Mouse (Mus musculus): ENCODE measurements around the gene Sdhb. TPM values are rescaled to one million over a fixed set of nuclear protein-coding genes. Genes with fewer than 3 reads are reported as not detected.

The Sdhb gene
- total RNA-seq, 2 experiments from 2014 or later, result 613 to 621 TPM

DNA sequence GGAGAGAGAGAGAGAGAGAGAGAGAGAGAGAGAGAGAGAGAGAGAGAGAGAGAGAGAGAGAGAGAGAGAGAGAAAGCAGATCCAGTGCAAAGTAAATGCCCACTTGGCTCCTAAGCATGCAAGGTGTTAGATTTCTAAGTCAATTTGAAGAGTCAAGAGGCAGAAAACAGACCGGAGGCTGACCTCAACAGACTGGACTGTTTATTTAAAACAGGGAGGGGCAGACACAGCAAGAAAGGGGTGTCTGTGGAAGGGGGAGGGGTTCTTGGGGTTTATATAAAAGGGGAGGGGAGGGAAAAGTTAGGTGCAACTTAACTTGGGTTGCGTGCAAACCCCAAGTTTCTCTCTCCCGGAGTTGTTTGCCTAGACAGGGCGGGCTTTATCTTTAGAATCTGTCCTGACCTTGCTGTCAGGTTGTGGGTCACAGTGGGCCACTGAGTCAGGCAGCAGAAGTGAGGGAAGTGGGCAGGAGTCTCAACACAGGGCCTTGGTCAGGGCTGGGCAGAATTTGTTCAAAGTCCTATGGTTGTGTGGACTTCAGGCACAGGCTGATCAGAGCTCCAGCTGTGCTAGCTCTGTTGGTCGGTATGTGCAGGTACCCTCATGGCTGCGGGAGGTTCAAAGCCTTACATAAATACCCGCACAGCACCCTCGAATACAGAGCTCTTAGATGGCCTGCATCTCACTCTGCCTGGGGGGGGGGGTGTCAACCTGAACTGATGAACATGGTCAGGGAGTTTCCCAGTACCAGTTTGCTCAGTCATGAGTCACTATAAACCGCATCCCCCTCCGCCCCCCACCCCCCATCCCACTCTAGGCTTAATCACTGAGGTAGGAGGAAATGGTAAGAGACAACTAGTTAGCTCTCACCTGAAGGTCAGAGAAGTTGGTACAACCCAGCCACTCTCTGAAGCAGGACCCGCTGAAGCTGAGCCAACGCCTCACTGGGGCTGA lies 13.2 kb upstream of the Sdhb start:
- DNase-seq, result no peak

DNA sequence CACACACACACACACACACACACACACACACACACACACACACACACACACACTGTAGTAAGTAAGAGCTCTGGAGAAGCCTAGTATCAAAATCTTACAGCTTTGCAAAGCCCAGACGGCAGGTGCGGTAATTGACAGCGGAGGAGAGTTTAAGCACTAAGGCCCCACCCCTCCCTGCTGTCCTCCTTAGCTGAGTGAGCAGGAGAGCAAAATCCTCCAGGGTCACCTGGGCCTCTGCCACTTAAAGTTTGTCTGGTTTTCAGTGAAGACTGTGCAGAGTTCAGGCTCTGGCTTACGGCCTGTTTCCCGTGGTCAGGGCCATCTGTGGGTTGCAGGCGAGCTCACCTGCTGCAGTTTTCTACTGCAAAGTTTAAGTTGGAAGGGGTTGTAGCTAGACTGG lies 12.5 kb upstream of the Sdhb start:
- no peak for DNase-seq

DNA sequence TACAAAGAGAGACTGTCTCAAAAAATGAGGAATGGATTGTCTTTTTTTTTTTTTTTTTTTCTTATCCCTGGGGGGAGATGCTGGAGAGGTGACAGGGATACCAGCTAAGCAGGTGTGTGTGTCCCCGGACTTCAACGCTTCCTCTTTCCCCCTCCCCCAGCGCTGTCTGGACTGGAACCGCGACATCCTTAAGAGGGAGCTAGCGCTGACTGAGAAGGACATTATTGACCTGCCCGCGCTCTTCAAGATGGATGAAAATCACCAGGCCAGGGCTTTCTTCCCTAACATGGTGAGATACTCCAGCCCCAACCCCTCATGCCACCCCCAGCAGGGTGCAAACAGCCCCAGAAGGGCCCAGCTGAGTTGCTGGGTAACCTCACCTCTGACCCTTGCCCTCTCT lies 12.0 kb upstream of the Sdhb start:
- no peak for DNase-seq

- no peak for DNase-seq
Observed at GRCm38 (mm10) chr4:140949616-140950015, 11.4 kb upstream of the Sdhb start.

- DNase-seq, result no peak
Observed at GRCm38 (mm10) chr4:140950574-140950973, 10.4 kb upstream of the Sdhb start.

DNA sequence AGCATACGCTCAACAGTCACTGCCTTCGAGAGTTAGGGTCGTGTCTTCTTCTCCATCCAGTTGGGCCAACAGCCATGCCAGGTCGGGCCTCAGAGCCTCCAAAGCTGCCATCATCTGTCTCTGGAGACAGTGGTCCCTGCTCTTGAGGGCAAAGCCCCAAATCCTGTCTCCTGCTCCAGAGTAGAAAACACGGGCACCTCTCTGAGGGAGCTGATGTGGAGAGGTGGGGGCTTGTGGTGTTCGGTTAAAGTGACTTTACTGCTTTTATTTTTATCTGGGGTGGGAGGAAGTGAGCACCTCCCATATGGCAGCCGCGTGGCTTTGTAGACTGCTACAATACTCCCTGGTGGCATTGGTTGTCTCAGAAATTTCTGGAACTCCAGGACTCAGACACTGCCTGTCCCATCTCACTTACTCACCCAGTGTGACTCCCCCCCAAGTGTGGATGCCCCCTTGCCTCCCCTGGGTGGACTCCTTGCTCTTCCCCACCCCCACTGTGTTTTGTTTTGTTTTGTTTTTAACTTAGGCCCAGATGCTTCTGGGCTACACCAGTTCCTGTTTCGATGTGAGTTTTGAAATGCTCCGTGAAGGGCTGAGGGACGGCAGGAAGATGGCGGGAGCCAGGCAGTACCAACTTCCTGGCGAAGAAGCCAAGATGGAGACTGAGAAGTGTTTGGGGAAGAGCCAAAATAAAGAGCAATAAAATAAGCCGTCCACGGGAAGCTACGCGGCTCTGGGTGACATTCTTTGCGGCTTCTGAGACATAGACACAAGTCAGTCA lies 9.0 kb upstream of the Sdhb start:
- DNase-seq, result no peak

- no peak for DNase-seq
Observed at GRCm38 (mm10) chr4:140957131-140957702, 3.8 kb upstream of the Sdhb start.

- DNase-seq, result peak; percentile 72
Observed at GRCm38 (mm10) chr4:140957725-140958124, 3.3 kb upstream of the Sdhb start.

DNA sequence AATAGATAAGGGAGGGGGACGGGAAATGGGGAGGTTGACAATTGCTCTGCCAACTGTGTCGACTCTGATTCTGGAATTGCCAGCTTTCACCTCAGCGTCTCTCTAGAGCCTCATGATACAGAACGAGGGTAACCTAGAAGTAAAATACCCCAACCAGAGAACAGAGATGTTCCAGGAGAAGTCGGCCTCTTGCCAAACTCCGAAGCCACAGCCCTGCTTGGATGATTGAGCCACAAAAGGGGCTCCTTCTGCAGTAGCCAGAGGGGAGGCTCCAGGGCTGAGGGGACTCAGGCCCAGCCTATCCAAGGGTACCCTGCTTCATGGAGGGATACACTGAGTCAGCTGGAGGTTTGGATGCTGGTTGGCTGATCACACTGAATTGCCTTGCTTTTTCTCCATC lies 2.7 kb upstream of the Sdhb start:
- no peak for DNase-seq

- DNase-seq, result peak; percentile 35
Observed at GRCm38 (mm10) chr4:140959128-140959679, 1.8 kb upstream of the Sdhb start.

DNA sequence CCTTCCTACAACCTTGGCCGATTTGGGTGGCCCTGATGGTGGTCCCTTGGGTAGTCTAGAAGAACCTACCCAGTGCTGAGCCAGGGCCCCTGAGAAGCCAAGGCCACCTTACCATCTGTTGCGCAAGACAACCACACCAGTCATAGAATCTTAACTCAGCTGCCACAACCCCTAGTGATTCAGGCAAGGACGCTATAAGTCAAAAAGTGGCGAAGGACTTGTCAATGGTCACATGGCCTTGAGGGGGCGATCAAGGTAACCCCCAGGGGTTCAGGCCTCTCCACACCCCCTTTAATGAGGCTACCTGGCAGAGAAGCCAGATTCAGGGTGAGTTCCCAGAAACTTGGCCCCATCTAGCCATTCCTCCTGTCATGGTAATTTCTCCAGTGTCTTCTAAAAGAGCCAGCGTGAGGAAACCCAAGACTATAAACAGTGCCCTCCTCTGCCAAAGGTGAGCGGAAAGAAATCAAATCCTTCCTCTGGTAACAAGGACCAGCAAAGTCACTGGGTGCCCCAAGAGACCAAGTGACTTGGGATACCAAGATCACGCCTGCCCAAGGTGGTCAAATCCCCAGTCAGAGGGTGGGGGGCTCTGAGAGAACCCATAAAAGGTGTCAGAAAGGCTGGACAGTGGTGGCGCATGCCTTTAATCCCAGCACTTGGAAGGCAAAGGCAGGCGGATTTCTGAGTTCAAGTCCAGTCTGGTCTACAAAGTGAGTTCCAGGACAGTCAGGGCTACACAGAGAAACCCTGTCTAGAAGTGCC lies 1.1 kb upstream of the Sdhb start:
- DNase-seq, result peak; percentile 43

- no peak for DNase-seq
Observed at GRCm38 (mm10) chr4:140961467-140962206, 634 bp downstream of the Sdhb start.

DNA sequence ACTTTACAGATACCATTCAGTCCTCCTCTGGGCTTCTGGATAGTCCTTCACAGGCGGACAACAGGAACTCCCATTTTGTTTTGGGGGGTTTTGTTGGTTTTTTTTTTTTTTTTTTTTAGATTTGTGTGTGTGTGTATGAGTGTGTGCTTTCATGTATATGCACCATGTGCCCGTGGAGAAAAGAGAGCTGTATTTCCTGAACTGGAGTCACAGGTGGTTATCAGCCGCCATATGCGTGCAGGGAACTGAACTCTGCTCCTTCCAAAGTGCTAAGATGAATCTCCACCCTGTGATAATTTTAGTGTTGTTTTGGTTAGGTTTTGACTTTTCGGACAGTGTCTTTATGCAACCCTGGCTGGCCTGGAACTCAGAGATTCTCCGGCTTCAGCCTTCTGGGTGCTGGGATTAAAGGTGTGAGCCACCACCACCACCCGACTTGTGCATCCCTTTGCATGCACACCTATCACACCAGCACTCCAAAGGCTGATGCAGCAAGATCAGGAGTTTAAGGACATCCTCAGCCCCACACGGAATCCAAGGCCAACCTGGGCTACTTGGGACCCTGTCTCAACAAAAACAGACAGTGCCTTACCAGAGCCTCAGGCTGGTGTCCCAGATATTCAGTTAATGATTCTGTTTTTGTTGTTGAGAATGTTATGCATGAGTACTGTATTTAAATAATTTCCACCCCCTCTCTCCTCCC lies 1.4 kb downstream of the Sdhb start:
- no peak for DNase-seq

GRCm38 (mm10) chr4:140962950-140963349 lies 1.9 kb downstream of the Sdhb start:
- peak; percentile 69 for DNase-seq

- DNase-seq, result no peak
Observed at GRCm38 (mm10) chr4:140963941-140964597, 3.1 kb downstream of the Sdhb start.

- DNase-seq, result no peak
Observed at GRCm38 (mm10) chr4:140964620-140965019, 3.6 kb downstream of the Sdhb start.

DNA sequence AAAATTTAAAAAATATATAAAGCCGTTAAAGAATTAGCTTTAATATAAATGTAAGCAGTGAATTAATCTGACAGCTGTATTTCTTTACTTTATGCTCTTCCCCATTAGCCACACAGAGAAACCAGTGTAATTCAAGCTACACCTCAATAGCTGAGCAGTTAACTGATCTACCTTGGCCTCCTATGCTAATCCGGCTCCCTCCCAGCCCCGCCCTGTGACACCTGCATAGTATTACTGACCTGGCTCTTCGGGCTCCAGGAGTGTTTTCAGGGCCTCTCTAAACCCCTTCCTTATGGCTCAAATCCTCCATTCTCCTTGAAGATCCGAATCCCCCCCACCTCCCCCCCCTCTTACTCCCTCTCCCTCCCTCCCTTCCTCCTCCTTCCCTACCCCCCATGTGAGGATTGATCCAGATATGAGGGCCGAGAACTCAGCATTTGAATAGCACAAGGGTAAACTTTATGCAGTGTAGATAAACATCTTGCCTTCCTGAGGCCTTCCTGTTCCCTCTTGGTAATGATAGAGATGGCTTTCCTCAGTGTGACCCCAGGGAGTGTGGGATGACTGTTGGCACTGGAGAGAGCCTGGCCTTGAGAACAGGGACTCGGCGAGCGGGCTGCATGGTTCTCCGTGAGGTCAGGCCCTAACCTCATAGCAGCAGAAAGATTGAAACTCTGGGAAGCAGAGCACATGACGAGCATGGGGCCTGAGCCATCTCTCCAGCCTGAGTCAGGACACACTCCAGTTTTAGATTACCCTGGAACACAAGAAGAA lies 6.6 kb downstream of the Sdhb start:
- DNase-seq, result no peak

- no peak for DNase-seq
Observed at GRCm38 (mm10) chr4:140971691-140972090, 10.7 kb downstream of the Sdhb start.

GRCm38 (mm10) chr4:140974408-140974807 lies 13.4 kb downstream of the Sdhb start:
- DNase-seq, result no peak
